Mouse (Mus musculus) heart, embryonic 13.5 days (tissue): ENCODE measurements at regions not wholly inside any gene's neighbourhood (a gene's known extent, or its start where the extent isn't known, plus 50 kb on each side); places are given as distances from the start of the nearest gene placed in this dataset.

Experiments used
- ATAC-seq: fragments of 200-750 bp; cut with Nextera tagmentation; 2 replicates; pipeline ENCODE4 v1.8.0; 2017; ENCODE audit warnings: moderate TSS enrichment; ENCODE audit not compliant: insufficient number of reproducible peaks, low FRiP score, low TSS enrichment; ENCODE audit errors: extremely low read depth
- H3K27ac ChIP-seq: fragments of 300-500 bp; sonication (generic); replicated peaks from 2 replicates; pipeline ENCODE4 v1.5.1; 2015; ENCODE audit warnings: moderate library complexity, mild to moderate bottlenecking, inconsistent platforms
- H3K27me3 ChIP-seq: fragments of 300-500 bp; sonication (generic); replicated peaks from 2 replicates; pipeline ENCODE4 v1.6.1; 2015; ENCODE audit warnings: mild to moderate bottlenecking, inconsistent platforms
- H3K36me3 ChIP-seq: fragments of 300-500 bp; sonication (generic); 2 replicates; pipeline ENCODE4 v1.6.1; 2015; ENCODE audit warnings: mild to moderate bottlenecking, inconsistent platforms
- H3K4me1 ChIP-seq: fragments of 300-500 bp; sonication (generic); 2 replicates; pipeline ENCODE4 v1.6.1; 2015; ENCODE audit warnings: inconsistent platforms
- H3K4me2 ChIP-seq: fragments of 300-500 bp; sonication (generic); 2 replicates; pipeline ENCODE4 v1.6.1; 2015; ENCODE audit warnings: inconsistent platforms, mild to moderate bottlenecking, moderate library complexity
- H3K4me3 ChIP-seq: fragments of 300-500 bp; sonication (generic); 2 replicates; pipeline ENCODE4 v1.5.1; 2015; ENCODE audit warnings: moderate library complexity, mild to moderate bottlenecking, inconsistent platforms
- H3K9ac ChIP-seq: fragments of 300-500 bp; sonication (generic); 2 replicates; pipeline ENCODE4 v1.6.1; 2015; ENCODE audit warnings: inconsistent platforms, mild to moderate bottlenecking, moderate library complexity
- H3K9me3 ChIP-seq: fragments of 300-500 bp; sonication (generic); 2 replicates; pipeline ENCODE4 v1.6.1; 2016; ENCODE audit warnings: inconsistent platforms
- WGBS: fragments of 180-500 bp; shearing (Covaris S2); methylation state at CpG from one replicate; pipeline ENCODE4 v1.1.7; 2015; ENCODE audit warnings: mixed read lengths; 5-methylcytosine and 5-hydroxymethylcytosine counted together

DNA sequence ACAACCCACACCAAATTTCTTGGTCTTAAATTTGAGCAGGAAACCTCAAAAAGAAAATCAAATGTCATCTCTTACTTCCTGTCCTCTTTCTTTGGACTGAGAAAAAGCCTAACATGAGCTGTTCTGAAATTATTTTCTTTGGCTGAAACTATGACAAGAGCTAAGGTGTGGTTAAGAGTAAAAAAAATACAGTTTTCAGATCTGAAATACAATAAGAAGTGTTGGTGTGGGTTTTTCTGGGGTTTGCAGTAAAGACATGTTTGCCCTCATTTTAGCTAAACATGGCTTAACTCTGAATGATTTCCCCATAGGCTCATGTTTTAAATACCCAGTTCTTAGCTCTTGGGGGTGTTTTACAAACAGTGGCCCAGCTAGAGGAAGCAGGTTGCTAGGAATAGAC lies 451.8 kb upstream of the Klf4 start:
- H3K36me3 ChIP-seq = no peaks in the 10 kb centered on the region
- no peak overlapping the region for H3K4me3 ChIP-seq
- no peak overlapping the region for H3K9ac ChIP-seq
- no peaks in the 10 kb centered on the region for H3K9me3 ChIP-seq
- no peak overlapping the region for H3K4me2 ChIP-seq
- H3K4me1 ChIP-seq = no peaks in the 10 kb centered on the region
- H3K27ac ChIP-seq = no peak overlapping the region
- no peak for ATAC-seq
- no peaks in the 10 kb centered on the region for H3K27me3 ChIP-seq

DNA sequence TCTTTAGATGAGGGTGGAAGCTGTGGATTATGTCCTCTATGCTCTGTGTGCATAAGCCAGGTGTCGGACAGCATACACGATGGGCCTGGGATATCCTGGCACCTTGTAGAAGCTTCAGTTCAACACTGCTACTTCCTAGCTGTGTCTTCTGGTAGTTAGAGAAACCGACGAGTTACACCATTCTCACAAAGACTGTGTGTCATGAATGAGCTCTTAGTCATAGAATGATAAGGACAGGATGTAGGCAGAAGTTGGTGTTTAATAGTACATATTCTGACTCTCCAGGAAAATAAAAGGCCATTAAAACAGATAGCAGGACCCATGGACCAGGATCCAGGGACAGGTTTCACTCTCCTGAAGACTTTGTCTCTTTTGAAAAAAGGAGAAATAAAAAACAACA lies 446.3 kb upstream of the Klf4 start:
- H3K9ac ChIP-seq = no peak overlapping the region
- no peak overlapping the region for H3K4me3 ChIP-seq
- H3K4me1 ChIP-seq = peaks cover 4% of the 10 kb centered on the region; the same call in 1 of the 2 replicates
- WGBS = 71% methylated on average over 4 of the region's 4 CpGs
- H3K36me3 ChIP-seq = no peaks in the 10 kb centered on the region
- no peaks in the 10 kb centered on the region for H3K9me3 ChIP-seq
- no peak overlapping the region for H3K4me2 ChIP-seq
- H3K27ac ChIP-seq = no peak overlapping the region
- H3K27me3 ChIP-seq = no peaks in the 10 kb centered on the region
- ATAC-seq = no peak

DNA sequence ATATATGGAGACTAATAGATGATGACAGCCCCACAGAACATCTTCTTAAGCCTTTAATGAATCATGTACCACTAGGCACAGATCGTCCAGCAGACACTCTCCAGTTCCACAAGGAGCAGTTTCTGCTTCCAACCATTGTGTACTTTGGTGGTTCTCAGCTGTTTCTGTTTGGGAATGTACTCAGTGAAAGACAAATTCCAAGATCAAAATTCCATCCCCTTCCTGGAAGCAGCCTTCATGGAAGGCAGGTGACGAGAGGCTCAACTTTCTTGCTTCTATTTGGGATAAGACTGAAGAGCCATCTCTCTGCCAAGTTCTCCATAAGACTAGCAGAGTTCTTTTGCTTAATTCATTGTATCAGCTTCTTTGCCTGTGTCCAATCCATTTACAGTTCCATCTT lies 444.0 kb upstream of the Klf4 start:
- H3K27ac ChIP-seq = no peak overlapping the region
- H3K4me1 ChIP-seq = peaks cover 4% of the 10 kb centered on the region; the same call in 1 of the 2 replicates
- no peak for ATAC-seq
- H3K9me3 ChIP-seq = no peaks in the 10 kb centered on the region
- no peaks in the 10 kb centered on the region for H3K36me3 ChIP-seq
- H3K9ac ChIP-seq = no peak overlapping the region
- no peak overlapping the region for H3K4me2 ChIP-seq
- 58% methylated on average over 2 of the region's 2 CpGs for WGBS
- no peak overlapping the region for H3K4me3 ChIP-seq
- H3K27me3 ChIP-seq = no peaks in the 10 kb centered on the region

DNA sequence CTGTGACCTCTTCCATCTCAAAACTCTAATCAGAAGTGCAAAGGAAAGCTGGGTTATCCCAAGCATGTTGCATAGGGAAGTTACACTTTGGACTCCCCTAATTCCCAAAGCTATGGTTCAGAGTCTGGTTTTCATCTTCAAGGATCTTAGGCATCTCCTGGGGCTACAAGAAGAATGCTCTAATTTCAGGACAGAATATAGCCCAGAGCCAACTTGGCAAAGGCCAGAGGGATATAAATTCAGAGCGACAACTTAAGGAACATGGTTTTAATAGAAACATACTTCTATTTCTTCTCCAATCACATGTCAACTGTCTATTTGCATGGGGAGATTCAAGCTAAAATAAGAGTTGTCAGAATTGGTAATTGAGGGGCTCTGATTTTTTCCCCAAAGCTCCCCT lies 441.4 kb upstream of the Klf4 start:
- Histone ChIP-seq H3K36me3 (no peaks in the 10 kb centered on the region), H3K27ac (no peak overlapping the region), H3K4me3 (no peak overlapping the region), H3K27me3 (no peaks in the 10 kb centered on the region), H3K4me2 (no peak overlapping the region), H3K4me1 (peaks cover 8% of the 10 kb centered on the region; the same call in 1 of the 2 replicates), H3K9ac (no peak overlapping the region), H3K9me3 (no peaks in the 10 kb centered on the region)
- no peak for ATAC-seq
- WGBS = 74% methylated on average over 1 of the region's 1 CpGs

DNA sequence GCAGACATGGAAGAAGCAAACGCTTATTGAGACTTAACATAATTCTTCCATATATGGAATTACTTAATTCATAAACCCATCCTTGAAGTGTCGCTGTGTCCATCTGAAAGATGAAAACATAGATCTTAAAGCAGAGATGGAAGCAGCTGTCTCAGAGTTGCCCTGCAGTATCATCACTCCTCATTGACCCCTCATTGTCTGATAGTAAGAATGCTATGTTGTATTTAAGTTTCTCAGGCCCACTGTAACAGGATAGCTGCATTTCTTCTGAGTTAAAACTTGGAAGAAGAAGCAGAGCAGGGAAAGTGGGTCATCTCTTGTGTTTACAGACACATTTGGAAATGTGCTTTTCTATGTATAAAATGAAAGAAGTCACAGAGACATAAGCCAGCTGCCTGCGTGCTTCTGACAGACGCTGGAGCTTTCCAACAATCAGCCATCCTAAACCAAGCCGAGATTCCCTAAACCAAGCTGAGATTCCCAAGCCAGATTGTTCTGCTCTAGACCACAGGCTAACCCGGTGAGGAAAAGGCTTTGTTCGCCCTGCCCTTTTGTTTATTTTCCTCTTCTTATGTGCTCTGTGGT lies 440.1 kb upstream of the Klf4 start:
- H3K27ac ChIP-seq = no peak overlapping the region
- WGBS = 70% methylated on average over 7 of the region's 7 CpGs
- no peak overlapping the region for H3K9ac ChIP-seq
- no peaks in the 10 kb centered on the region for H3K9me3 ChIP-seq
- H3K36me3 ChIP-seq = no peaks in the 10 kb centered on the region
- no peak overlapping the region for H3K4me3 ChIP-seq
- H3K4me2 ChIP-seq = no peak overlapping the region
- H3K27me3 ChIP-seq = no peaks in the 10 kb centered on the region
- no peak for ATAC-seq
- peaks cover 4% of the 10 kb centered on the region; the same call in 1 of the 2 replicates for H3K4me1 ChIP-seq

DNA sequence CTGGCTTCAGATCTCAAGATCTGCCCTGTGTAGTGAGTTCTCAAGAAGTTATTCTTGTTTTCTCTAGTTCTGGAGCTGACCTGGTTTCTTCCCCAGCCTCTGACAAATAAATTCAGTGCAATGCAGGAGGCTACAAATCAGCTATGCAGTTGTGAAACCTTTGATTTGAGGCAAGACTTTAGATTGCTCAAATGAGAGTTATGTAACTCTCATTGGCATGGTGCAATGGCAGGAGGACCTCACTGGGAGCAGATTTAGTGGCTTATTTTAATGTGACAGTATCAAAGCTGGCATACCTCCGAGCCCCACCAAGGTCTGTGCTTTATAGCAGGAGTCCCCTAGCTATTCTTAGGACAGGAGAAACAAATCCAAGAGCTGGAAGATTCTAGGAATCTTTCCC lies 427.8 kb upstream of the Klf4 start:
- no peak overlapping the region for H3K9ac ChIP-seq
- no peaks in the 10 kb centered on the region for H3K27me3 ChIP-seq
- H3K4me2 ChIP-seq = no peak overlapping the region
- H3K4me3 ChIP-seq = no peak overlapping the region
- H3K9me3 ChIP-seq = no peaks in the 10 kb centered on the region
- H3K27ac ChIP-seq = no peak overlapping the region
- H3K36me3 ChIP-seq = no peaks in the 10 kb centered on the region
- ATAC-seq = no peak
- 70% methylated on average over 1 of the region's 1 CpGs for WGBS
- H3K4me1 ChIP-seq = no peaks in the 10 kb centered on the region

DNA sequence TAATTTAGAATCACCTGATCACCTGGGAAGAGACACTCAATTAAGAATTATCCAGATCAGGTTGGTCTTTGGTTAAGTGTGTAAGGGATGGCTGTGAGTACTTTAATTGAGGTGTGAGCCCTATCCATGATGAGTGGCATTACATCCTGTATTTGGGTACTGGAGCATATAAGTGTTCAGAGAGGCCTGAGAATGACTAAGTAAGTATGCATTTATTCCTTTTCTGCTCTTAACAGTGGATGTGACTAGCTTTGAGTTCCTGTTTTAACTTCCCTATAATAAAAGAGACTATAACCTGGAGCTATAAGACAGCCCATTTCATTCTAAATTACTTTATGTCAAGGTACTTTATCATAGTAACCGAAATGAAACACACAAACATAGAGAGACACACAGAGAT lies 421.4 kb upstream of the Klf4 start:
- H3K27ac ChIP-seq = no peak overlapping the region
- no peaks in the 10 kb centered on the region for H3K27me3 ChIP-seq
- no peak overlapping the region for H3K9ac ChIP-seq
- ATAC-seq = no peak
- no peak overlapping the region for H3K4me2 ChIP-seq
- no peaks in the 10 kb centered on the region for H3K4me1 ChIP-seq
- H3K4me3 ChIP-seq = no peak overlapping the region
- H3K36me3 ChIP-seq = no peaks in the 10 kb centered on the region
- WGBS = 72% methylated on average over 1 of the region's 1 CpGs
- no peaks in the 10 kb centered on the region for H3K9me3 ChIP-seq

DNA sequence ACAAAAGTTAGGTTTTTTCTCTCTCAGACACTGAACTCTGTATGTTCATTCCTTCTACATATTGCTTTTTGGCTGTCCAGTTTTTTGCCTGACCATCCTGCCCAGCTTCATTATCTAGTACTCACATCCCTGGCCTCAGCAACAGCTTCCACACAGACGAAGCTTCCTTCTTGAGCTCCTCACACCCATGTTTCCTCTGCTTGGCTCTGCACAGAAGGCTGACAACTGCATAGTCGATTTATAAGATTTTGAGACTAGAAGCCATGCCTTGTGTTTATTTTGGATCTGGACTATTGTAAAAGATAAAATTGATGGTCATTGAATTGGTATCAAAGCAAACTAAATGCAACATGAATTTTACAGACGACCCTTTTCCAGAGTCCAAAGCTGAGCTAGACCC lies 420.0 kb upstream of the Klf4 start:
- H3K4me1 ChIP-seq = no peaks in the 10 kb centered on the region
- 70% methylated on average over 3 of the region's 3 CpGs for WGBS
- no peak overlapping the region for H3K9ac ChIP-seq
- H3K9me3 ChIP-seq = no peaks in the 10 kb centered on the region
- no peaks in the 10 kb centered on the region for H3K36me3 ChIP-seq
- no peak overlapping the region for H3K4me2 ChIP-seq
- no peaks in the 10 kb centered on the region for H3K27me3 ChIP-seq
- no peak overlapping the region for H3K27ac ChIP-seq
- no peak overlapping the region for H3K4me3 ChIP-seq
- ATAC-seq = no peak

DNA sequence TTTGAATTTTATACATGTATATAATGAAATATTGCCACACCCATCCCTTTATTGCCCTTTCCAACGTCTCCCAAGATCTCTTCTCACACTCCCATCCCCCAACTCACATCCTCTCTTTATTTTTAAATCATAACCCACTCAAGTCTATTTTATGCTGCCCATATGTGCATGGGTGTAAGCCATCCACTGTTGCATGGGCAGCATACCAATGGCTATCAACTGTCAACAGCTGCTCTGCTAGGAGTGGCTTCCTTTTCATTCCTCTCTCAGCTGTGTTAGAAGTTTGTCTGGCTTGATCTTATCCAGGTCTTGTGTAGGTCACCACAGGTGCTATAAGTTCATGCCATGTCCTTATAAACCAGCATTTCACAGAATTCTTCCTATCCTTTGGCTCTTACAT lies 409.2 kb upstream of the Klf4 start:
- no peak for ATAC-seq
- Histone ChIP-seq H3K4me3 (no peak overlapping the region), H3K27me3 (no peaks in the 10 kb centered on the region), H3K9ac (no peak overlapping the region), H3K4me1 (no peaks in the 10 kb centered on the region), H3K36me3 (no peaks in the 10 kb centered on the region), H3K4me2 (no peak overlapping the region), H3K9me3 (no peaks in the 10 kb centered on the region), H3K27ac (no peak overlapping the region)
- WGBS = 27% methylated on average over 1 of the region's 1 CpGs

DNA sequence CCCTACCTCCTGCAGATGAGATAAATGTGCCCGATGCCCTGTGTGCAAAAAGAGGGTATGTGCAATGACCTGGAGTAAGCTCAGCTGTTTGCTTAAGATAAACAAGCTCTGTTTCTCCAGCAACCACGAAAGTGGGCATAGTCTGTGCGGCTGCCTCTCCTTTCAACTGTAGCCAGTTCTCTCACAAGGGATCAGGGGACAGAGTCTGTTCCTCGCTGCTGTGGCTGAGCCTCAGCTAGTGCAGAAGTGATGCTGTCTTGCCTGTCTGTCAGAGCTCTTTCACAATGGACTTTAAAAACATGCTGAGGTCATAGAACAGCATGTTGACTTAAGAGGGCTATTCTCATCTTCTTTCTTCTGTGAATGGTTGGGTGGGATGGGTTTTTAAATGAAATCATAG lies 406.1 kb upstream of the Klf4 start:
- H3K27me3 ChIP-seq = no peaks in the 10 kb centered on the region
- H3K27ac ChIP-seq = no peak overlapping the region
- H3K9ac ChIP-seq = no peak overlapping the region
- no peak overlapping the region for H3K4me2 ChIP-seq
- no peaks in the 10 kb centered on the region for H3K9me3 ChIP-seq
- H3K4me3 ChIP-seq = no peak overlapping the region
- 55% methylated on average over 4 of the region's 4 CpGs for WGBS
- ATAC-seq = no peak
- no peaks in the 10 kb centered on the region for H3K36me3 ChIP-seq
- no peaks in the 10 kb centered on the region for H3K4me1 ChIP-seq

DNA sequence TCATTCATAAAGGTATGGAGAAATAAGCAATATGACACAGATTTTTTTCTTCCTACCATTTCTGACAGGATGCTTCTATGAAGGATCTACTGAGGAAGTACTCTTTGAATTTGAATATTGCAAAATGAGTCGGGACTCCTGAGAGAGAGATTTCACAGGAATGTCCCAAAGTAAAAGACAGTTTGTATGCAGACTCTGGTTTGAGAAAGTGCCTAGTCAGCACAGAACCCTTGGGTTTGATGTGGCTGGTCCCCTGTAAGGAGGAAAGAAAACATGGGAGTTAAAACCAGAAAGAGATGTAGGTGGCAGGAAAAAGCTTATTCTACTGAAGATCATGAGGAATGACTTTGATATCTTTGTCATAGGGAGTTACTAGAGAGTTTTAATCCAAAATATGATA lies 405.6 kb upstream of the Klf4 start:
- H3K27me3 ChIP-seq = no peaks in the 10 kb centered on the region
- H3K36me3 ChIP-seq = no peaks in the 10 kb centered on the region
- H3K9ac ChIP-seq = no peak overlapping the region
- ATAC-seq = no peak
- no peak overlapping the region for H3K27ac ChIP-seq
- H3K9me3 ChIP-seq = no peaks in the 10 kb centered on the region
- WGBS = 59% methylated on average over 1 of the region's 1 CpGs
- H3K4me1 ChIP-seq = no peaks in the 10 kb centered on the region
- H3K4me2 ChIP-seq = no peak overlapping the region
- no peak overlapping the region for H3K4me3 ChIP-seq

DNA sequence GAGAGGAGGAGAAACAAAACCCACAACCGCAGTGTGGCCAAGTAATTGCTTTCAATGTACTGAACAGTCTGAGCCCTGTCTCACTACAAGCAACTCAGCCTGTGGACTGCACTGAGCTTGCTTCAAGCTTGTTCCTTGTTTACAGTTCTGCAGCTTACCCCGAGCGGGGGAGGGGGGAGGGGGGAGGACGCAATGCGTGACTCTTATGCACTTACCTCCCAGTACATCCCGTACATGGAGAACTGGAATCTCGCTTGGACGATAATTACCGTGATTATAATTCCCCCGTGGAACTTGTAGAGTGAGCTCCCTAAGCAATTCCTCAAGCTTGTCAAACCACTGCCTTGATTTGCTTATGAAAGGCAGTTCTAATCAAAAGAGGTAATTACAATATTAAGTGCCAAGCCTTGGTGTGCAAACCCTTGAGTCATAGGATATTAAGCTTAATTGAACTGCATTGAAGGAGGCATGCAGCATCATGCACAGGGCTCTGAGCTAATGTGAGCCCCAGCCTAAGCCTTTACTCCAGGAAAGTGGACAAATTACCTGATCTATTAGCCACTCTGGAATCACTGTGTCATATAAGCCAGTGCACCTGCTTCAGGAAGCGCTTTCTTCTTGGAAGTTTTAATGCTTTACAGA lies 397.0 kb upstream of the Klf4 start:
- Histone ChIP-seq H3K9me3 (no peaks in the 10 kb centered on the region), H3K36me3 (no peaks in the 10 kb centered on the region), H3K9ac (no peak overlapping the region), H3K27ac (no peak overlapping the region), H3K4me2 (no peak overlapping the region), H3K27me3 (peaks cover 9% of the 10 kb centered on the region; the same call in 1 of the 2 replicates), H3K4me3 (no peak overlapping the region), H3K4me1 (no peaks in the 10 kb centered on the region)
- 70% methylated on average over 11 of the region's 11 CpGs for WGBS
- ATAC-seq = no peak
